Mouse (Mus musculus) forebrain, embryonic 16.5 days (tissue): ENCODE measurements around the gene Sp7. TPM values are rescaled to one million over a fixed set of nuclear protein-coding genes. Genes with fewer than 3 reads are reported as not detected.
"Not testable (repeated sequence)": the region's sequence is repeated elsewhere in the genome, so short reads cannot be mapped to it uniquely, and the experiment has no call there.

Experiments
- ATAC-seq: fragments of 200-750 bp; cut with Nextera tagmentation; 2 replicates; pipeline ENCODE4 v1.8.0; 2017; ENCODE audit warnings: mild to moderate bottlenecking, moderate library complexity
- H3K27ac ChIP-seq: fragments of 300-500 bp; sonication (generic); 2 replicates; pipeline ENCODE4 v1.5.1; 2014; ENCODE audit warnings: low read length, control low read depth
- H3K27me3 ChIP-seq: fragments of 300-500 bp; sonication (generic); replicated peaks from 2 replicates; pipeline ENCODE4 v1.6.1; 2014; ENCODE audit warnings: low read length; ENCODE audit not compliant: control insufficient read depth, insufficient read depth
- H3K36me3 ChIP-seq: fragments of 300-500 bp; sonication (generic); 2 replicates; pipeline ENCODE4 v1.6.1; 2014; ENCODE audit not compliant: control insufficient read depth, insufficient read depth
- H3K4me1 ChIP-seq: fragments of 300-500 bp; sonication (generic); replicated peaks from 2 replicates; pipeline ENCODE4 v1.6.1; 2014; ENCODE audit warnings: low read length; ENCODE audit not compliant: control insufficient read depth, insufficient read depth
- H3K4me2 ChIP-seq: fragments of 300-500 bp; sonication (generic); 2 replicates; pipeline ENCODE4 v1.6.1; 2014; ENCODE audit warnings: mild to moderate bottlenecking, low read length, control low read depth
- H3K4me3 ChIP-seq: fragments of 300-500 bp; sonication (generic); replicated peaks from 2 replicates; pipeline ENCODE4 v1.5.1; 2014; ENCODE audit warnings: mild to moderate bottlenecking, low read length, control low read depth
- H3K9ac ChIP-seq: fragments of 300-500 bp; sonication (generic); replicated peaks from 2 replicates; pipeline ENCODE4 v1.6.1; 2014; ENCODE audit warnings: low read depth, low read length, control low read depth
- H3K9me3 ChIP-seq: fragments of 300-500 bp; sonication (generic); 2 replicates; pipeline ENCODE4 v1.6.1; 2016; ENCODE audit warnings: low read length; ENCODE audit not compliant: control insufficient read depth
- WGBS: fragments of 180-500 bp; shearing (Covaris S2); extraction: QIAGEN DNeasy Blood & Tissue Kit; methylation state at CpG from one replicate; pipeline ENCODE4 v1.1.7; 2014; 5-methylcytosine and 5-hydroxymethylcytosine counted together
- polyA plus RNA-seq: library from polyadenylated mRNA; unstranded; fragments of >200 nt; fragmentation: Nextera tagmentation; extraction: Ambion mirVana; gene quantifications from 2 replicates; pipeline ENCODE4 v1.2.1, GENCODE M21; 2015

Gene Sp7
- polyA plus RNA-seq, 1 experiment from 2014 or later, result 0.38 TPM

- H3K9ac ChIP-seq, result no peak overlapping the region
- H3K9me3 ChIP-seq, result no peaks in the 10 kb centered on the region
- no peaks in the 10 kb centered on the region for H3K27me3 ChIP-seq
- WGBS, result 90% methylated on average over 4 of the region's 4 CpGs
- H3K27ac ChIP-seq, result no peak overlapping the region
- no peak overlapping the region for H3K4me2 ChIP-seq
- peaks cover 13% of the 10 kb centered on the region for H3K4me1 ChIP-seq
- peaks cover 17% of the 10 kb centered on the region for H3K36me3 ChIP-seq
- no peak overlapping the region for H3K4me3 ChIP-seq
- no peak for ATAC-seq
These were observed 30.0 kb downstream of the Sp7 start for GRCm38 (mm10) chr15:102336946-102337345.

DNA sequence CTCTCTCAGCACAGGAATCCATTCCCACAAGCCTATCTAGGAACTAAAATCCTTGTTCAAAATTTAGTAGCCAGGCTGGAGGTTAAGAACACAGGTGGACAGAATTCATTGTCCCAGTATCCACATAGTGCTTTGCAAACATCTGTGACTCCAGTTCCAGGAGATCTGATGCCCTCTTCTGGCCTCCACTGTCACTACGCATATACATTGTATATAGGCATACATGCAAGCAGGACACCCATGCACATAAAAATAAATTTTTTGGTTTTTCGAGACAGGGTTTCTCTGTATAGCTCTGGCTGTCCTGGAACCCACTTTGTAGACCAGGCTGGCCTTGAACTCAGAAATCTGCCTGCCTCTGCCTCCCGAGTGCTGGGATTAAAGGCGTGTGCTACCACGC is 31.1 kb downstream of the Sp7 start:
- not testable (repeated sequence) for H3K27ac ChIP-seq, ATAC-seq, H3K4me3 ChIP-seq, H3K27me3 ChIP-seq, H3K9me3 ChIP-seq, H3K4me2 ChIP-seq, H3K9ac ChIP-seq
- WGBS, result 93% methylated on average over 5 of the region's 5 CpGs
- H3K4me1 ChIP-seq, result peaks cover 18% of the 10 kb centered on the region
- peaks cover 17% of the 10 kb centered on the region for H3K36me3 ChIP-seq

- ATAC-seq, result no peak
These were observed 31.7 kb downstream of the Sp7 start for GRCm38 (mm10) chr15:102335254-102335653.

DNA sequence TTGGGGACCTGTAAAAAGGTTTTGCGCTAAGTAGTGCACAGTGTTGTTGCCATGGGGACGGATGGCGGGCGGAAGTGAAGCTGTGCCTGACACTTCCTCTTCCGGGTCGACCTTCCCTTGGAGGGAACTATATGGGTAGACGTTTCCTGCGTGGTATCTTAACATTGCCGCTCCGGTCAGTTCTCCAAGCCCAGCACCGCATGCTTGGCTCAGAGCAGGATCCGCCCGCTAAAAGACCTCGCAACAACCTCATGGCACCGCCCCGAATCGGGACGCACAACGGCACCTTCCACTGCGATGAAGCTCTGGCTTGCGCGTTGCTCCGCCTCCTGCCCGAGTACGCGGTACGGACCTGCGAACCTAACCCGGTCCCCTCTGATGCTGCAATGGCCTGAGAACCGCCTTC is 35.4 kb downstream of the Sp7 start, which contains the start of gene Myg1:
TSS of gene Myg1 (plus strand) at position 100 of the 406 bp plus-strand sequence.
- H3K36me3 ChIP-seq, result peaks cover 14% of the 10 kb centered on the region

More at GRCm38 (mm10) chr15:102335254-102335653, 31.7 kb downstream of the Sp7 start:
- H3K9me3 ChIP-seq, result no peaks in the 10 kb centered on the region
- 85% methylated on average over 8 of the region's 8 CpGs for WGBS
- H3K36me3 ChIP-seq, result peaks cover 17% of the 10 kb centered on the region
- H3K9ac ChIP-seq, result no peak overlapping the region
- peaks cover 18% of the 10 kb centered on the region for H3K4me1 ChIP-seq
- H3K27ac ChIP-seq, result no peak overlapping the region
- no peak overlapping the region for H3K4me3 ChIP-seq
- no peaks in the 10 kb centered on the region for H3K27me3 ChIP-seq
- no peak overlapping the region for H3K4me2 ChIP-seq

GRCm38 (mm10) chr15:102326892-102327291 is 40.1 kb downstream of the Sp7 start:
- Histone ChIP-seq H3K27me3 (no peaks in the 10 kb centered on the region), H3K9me3 (no peaks in the 10 kb centered on the region), H3K4me3 (peak overlapping the region; percentile 73), H3K36me3 (peaks cover 6% of the 10 kb centered on the region; the same call in 1 of the 2 replicates), H3K4me1 (peaks cover 13% of the 10 kb centered on the region), H3K4me2 (peak overlapping the region; percentile 64), H3K9ac (peak overlapping the region; percentile 80), H3K27ac (no peak overlapping the region)
- 70% methylated on average over 8 of the region's 8 CpGs for WGBS
- ATAC-seq, result no peak

More for the DNA sequence above, 35.4 kb downstream of the Sp7 start, which contains the start of gene Myg1:
- Histone ChIP-seq H3K4me2 (peak within 1 kb of the TSS; percentile 97), H3K9me3 (no peaks in the 10 kb centered on the region), H3K4me3 (peak within 1 kb of the TSS; percentile 68), H3K4me1 (peaks cover 25% of the 10 kb centered on the region), H3K27ac (peak within 1 kb of the TSS; percentile 71), H3K27me3 (no peaks in the 10 kb centered on the region), H3K9ac (peak within 1 kb of the TSS; percentile 65)
- peak; percentile 97 for ATAC-seq
- WGBS, result 0% methylated on average over 30 of the region's 30 CpGs

DNA sequence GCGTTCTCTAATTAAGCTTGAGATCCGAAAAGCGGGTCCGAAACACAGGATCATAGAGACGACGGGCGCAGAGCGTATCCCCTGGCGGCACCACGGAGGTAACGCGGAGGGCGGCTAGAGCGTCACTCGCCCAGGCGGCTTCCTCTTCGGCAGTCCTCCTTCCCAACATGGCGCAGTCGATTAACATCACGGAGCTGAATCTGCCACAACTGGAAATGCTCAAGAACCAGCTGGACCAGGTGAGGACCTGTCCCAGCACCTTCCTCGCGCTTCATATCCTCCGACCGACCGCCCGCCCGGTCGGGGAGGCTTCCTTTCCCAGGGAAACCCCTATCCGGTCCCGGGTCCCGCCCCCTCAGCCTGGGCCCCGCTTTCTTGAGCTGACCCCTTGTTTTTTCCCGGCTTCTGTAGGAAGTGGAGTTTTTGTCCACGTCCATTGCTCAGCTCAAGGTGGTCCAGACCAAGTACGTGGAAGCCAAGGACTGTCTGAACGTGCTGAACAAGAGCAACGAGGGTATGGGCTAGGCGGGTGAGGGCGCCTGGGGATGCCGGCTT is 40.9 kb downstream of the Sp7 start, which contains the start of gene Pfdn5:
TSS of gene Pfdn5 (plus strand) at position 95 of the 555 bp plus-strand sequence.
- H3K27ac ChIP-seq, result 0 out of 2 replicates have a peak within 1 kb of the TSS, but pooled peaks have one; percentile 36
- under 1% methylated on average over 40 of the region's 40 CpGs for WGBS
- H3K4me3 ChIP-seq, result peak within 1 kb of the TSS; percentile 73
- no peaks in the 10 kb centered on the region for H3K9me3 ChIP-seq
- H3K27me3 ChIP-seq, result no peaks in the 10 kb centered on the region
- H3K4me1 ChIP-seq, result peaks cover 9% of the 10 kb centered on the region
- ATAC-seq, result peak; percentile 97
- peak within 1 kb of the TSS; percentile 64 for H3K4me2 ChIP-seq
- H3K9ac ChIP-seq, result peak within 1 kb of the TSS; percentile 80
- peaks cover 6% of the 10 kb centered on the region; the same call in 1 of the 2 replicates for H3K36me3 ChIP-seq

DNA sequence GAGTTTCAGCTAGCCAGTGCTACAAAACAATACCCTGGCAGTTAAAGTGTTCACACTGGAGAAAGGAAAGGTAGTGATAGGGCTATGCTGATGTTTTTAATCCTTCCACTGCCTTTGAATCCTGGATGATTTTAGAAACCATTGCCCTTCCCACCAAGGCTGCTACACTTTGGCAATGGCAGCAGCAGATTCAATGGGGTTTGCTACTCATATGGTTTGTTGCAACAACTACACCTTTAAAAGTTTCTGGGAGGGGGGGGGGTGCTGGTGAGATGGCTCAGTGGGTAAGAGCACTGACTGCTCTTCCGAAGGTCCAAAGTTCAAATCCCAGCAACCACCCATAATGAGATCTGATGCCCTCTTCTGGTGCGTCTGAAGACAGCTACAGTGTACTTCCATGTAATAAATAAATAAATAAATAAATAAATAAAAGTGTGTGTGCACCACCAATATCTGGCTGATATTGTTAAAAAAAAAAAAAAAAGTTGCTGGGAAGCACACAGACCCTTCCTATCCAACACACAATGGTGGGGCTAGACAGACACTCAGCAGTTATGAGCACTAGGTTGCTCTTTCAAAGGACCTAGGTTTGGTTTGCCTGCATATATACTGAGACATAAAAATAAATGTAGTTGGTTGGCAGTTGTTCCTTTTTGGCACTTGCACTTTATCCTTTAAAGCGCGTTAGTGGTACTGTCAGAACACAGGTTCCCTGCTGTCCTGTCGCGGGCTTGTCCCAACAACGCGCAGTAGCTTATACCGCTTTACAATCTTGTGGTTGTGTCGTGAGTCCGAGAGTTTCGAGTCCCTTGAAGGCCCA is 42.1 kb downstream of the Sp7 start:
- peaks cover 6% of the 10 kb centered on the region; the same call in 1 of the 2 replicates for H3K36me3 ChIP-seq
- H3K4me3 ChIP-seq, result no peak overlapping the region
- H3K27me3 ChIP-seq, result no peaks in the 10 kb centered on the region
- H3K27ac ChIP-seq, result no peak overlapping the region
- no peaks in the 10 kb centered on the region for H3K9me3 ChIP-seq
- WGBS, result 75% methylated on average over 12 of the region's 12 CpGs
- peaks cover 8% of the 10 kb centered on the region for H3K4me1 ChIP-seq
- H3K9ac ChIP-seq, result no peak overlapping the region
- ATAC-seq, result no peak
- no peak overlapping the region for H3K4me2 ChIP-seq

GRCm38 (mm10) chr15:102316263-102316662 is 50.7 kb downstream of the Sp7 start:
- Histone ChIP-seq H3K4me3 (no peak overlapping the region), H3K9ac (no peak overlapping the region), H3K4me1 (no peaks in the 10 kb centered on the region), H3K9me3 (no peaks in the 10 kb centered on the region), H3K27me3 (no peaks in the 10 kb centered on the region), H3K4me2 (no peak overlapping the region), H3K27ac (no peak overlapping the region), H3K36me3 (no peaks in the 10 kb centered on the region)
- 90% methylated on average over 6 of the region's 6 CpGs for WGBS
- no peak; the same call in 1 of the 2 replicates for ATAC-seq

GRCm38 (mm10) chr15:102315292-102315691 is 51.7 kb downstream of the Sp7 start:
- H3K27me3 ChIP-seq, result no peaks in the 10 kb centered on the region
- no peak overlapping the region for H3K4me3 ChIP-seq
- H3K27ac ChIP-seq, result no peak overlapping the region
- no peak overlapping the region for H3K9ac ChIP-seq
- ATAC-seq, result no peak
- no peaks in the 10 kb centered on the region for H3K4me1 ChIP-seq
- H3K36me3 ChIP-seq, result no peaks in the 10 kb centered on the region
- WGBS, result 89% methylated on average over 8 of the region's 8 CpGs
- H3K9me3 ChIP-seq, result no peaks in the 10 kb centered on the region
- H3K4me2 ChIP-seq, result no peak overlapping the region
